Mouse (Mus musculus): ENCODE data around the gene Txndc9. TPM values are rescaled to one million over a fixed set of nuclear protein-coding genes. Genes with fewer than 3 reads are reported as not detected.
A peak's percentile ranks its signal among the peaks of the same experiment; 100 is the strongest.
"Not testable (repeated sequence)": the region's sequence is repeated elsewhere in the genome, so short reads cannot be mapped to it uniquely, and the experiment has no call there.

Txndc9 gene
- polyA plus RNA-seq, 1 experiment from 2014 or later, result 128 TPM

- Histone ChIP-seq H3K4me2 (no peak overlapping the region), H3K4me1 (replicated peaks) (peaks cover 18% of the 10 kb centered on the region), H3K27me3 (no peaks in the 10 kb centered on the region), H3K27ac (replicated peaks) (no peak overlapping the region), H3K9me3 (no peaks in the 10 kb centered on the region), H3K36me3 (no peaks in the 10 kb centered on the region), H3K4me3 (no peak overlapping the region), H3K9ac (no peak overlapping the region)
- 97% methylated on average over 8 of the region's 8 CpGs for WGBS
- ATAC-seq (ENCODE audit: low FRiP score, low read depth), result no peak
Observed at GRCm38 (mm10) chr1:38000844-38001243, 3.2 kb upstream of the Txndc9 start.

DNA sequence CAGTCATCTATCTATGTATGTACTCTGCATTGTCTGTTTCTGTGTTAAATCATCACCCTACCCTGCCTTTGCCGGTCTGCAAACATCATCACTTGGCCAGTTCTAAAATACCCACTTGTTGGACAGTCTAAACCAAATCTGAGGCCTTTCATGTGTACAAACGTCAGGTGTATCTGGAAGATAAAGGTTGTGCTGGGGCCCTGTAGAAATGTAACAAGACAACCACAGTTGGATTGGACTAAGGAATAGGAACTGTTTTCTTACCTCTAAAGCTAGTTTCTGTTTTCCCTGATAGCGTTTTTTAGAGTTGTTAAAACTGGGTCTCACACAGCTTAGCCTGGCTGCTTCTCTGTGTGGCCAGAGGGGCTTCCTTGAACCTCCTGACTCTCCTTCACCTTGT lies 1.9 kb upstream of the Txndc9 start:
- H3K27ac ChIP-seq (replicated peaks), result no peak overlapping the region
- H3K36me3 ChIP-seq, result peaks cover 9% of the 10 kb centered on the region
- WGBS, result 85% methylated on average over 3 of the region's 3 CpGs
- no peaks in the 10 kb centered on the region for H3K27me3 ChIP-seq
- ATAC-seq (ENCODE audit: low FRiP score, low read depth), result no peak
- no peaks in the 10 kb centered on the region for H3K9me3 ChIP-seq
- H3K4me1 ChIP-seq (replicated peaks), result peaks cover 20% of the 10 kb centered on the region
- peak overlapping the region; percentile 94 for H3K4me2 ChIP-seq
- peak overlapping the region; percentile 98; the same call in 1 of the 2 replicates for H3K4me3 ChIP-seq
- no peak overlapping the region for H3K9ac ChIP-seq

DNA sequence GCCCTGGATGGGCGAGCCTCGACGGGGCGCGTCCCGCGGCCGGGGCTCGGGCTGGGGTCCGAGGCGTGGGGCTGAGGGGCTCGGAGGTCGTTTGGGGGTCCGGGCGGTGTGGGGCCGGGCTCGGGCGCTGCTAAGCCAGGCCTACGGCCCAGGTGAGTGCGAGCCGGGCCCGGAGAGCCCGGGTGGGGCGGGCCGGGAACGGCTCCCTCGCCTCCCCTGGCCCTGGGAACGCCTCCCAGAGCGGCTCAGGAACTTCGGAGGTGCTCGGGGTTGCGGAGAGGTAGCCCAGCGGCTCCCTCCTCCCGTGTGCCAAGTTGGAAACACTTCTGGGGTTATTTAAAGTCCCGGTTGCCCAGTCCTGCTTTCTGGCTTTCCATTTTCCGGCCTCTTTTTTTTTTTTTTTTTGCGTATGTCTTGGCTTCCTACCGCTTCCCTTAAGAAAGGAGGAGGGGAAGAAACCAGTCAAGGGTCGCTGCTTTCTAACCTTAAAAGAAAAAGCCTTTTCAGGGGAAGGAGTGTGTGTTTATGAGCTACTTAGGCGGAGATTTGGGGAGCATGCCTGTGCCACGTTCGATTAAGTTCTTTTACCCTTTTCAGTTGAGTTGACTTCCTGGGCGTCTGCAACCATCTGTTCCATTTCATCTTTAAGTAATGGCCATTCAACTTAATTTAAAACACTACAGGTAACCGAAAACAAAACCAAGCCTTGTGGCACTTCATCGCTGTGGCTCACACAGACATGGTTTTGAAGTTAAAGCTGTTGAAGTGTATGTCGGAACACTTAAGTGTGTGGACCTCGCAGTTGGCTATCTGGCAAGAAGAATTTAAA lies 892 bp upstream of the Txndc9 start:
- ATAC-seq (ENCODE audit: low FRiP score, low read depth), result peak; percentile 19

DNA sequence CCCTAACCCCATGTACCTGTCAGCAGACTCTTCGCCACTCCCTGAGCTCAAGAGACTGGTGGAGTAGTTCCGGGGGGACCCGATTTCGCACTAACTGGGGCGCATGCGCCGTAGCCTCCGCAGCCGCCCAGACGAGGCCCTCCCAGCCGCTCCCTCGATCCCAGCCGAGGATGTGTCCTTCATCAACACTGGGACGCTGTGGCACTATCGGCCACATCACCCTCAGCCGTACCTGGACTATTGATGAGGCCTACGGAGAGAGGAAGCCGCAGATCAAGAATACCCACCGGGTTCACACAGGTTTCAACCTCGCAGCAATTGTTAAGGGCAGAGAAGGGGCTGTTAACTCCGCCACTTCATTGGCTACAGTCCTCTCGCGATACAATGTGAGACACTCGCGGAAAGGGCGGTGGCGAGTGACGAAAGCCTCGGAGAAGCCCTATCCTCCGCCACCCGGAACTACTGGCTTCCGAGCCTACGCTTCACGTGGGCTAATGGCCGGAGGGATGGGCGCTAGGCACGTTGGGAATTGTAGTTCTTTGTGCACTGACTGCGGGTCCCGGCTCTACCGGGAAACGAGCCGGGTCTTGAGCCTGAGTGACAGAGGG lies 712 bp downstream of the Txndc9 start:
- H3K27ac ChIP-seq (replicated peaks), result peak overlapping the region; percentile 95
- H3K27me3 ChIP-seq, result no peaks in the 10 kb centered on the region
- under 1% methylated on average over 42 of the region's 42 CpGs for WGBS
- peak overlapping the region; percentile 94 for H3K4me2 ChIP-seq
- H3K9me3 ChIP-seq, result no peaks in the 10 kb centered on the region
- peak overlapping the region; percentile 75 for H3K9ac ChIP-seq
- peaks cover 20% of the 10 kb centered on the region for H3K4me1 ChIP-seq (replicated peaks)
- peak overlapping the region; percentile 98 for H3K4me3 ChIP-seq
- H3K36me3 ChIP-seq, result peaks cover 33% of the 10 kb centered on the region
- peak; percentile 96 for ATAC-seq (ENCODE audit: low FRiP score, low read depth)

More for the DNA sequence above, 892 bp upstream of the Txndc9 start:
- H3K36me3 ChIP-seq, result peaks cover 19% of the 10 kb centered on the region
- H3K27ac ChIP-seq (replicated peaks), result peak overlapping the region; percentile 95
- H3K4me2 ChIP-seq, result peak overlapping the region; percentile 94
- H3K9ac ChIP-seq, result peak overlapping the region; percentile 75
- H3K27me3 ChIP-seq, result no peaks in the 10 kb centered on the region
- 5% methylated on average over 46 of the region's 47 CpGs for WGBS
- peaks cover 20% of the 10 kb centered on the region for H3K4me1 ChIP-seq (replicated peaks)
- H3K4me3 ChIP-seq, result peak overlapping the region; percentile 98
- no peaks in the 10 kb centered on the region for H3K9me3 ChIP-seq

GRCm38 (mm10) chr1:37996226-37996625 lies 1.5 kb downstream of the Txndc9 start:
- H3K4me3 ChIP-seq, result peak overlapping the region; percentile 98
- H3K9me3 ChIP-seq, result no peaks in the 10 kb centered on the region
- H3K27ac ChIP-seq (replicated peaks), result 0 out of 2 replicates have a peak overlapping the region, but pooled peaks have one; percentile 95
- H3K4me2 ChIP-seq, result peak overlapping the region; percentile 94
- H3K27me3 ChIP-seq, result no peaks in the 10 kb centered on the region
- 49% methylated on average over 3 of the region's 3 CpGs for WGBS
- H3K9ac ChIP-seq, result peak overlapping the region; percentile 75
- peaks cover 20% of the 10 kb centered on the region for H3K4me1 ChIP-seq (replicated peaks)
- peaks cover 40% of the 10 kb centered on the region for H3K36me3 ChIP-seq
- ATAC-seq (ENCODE audit: low FRiP score, low read depth), result no peak

DNA sequence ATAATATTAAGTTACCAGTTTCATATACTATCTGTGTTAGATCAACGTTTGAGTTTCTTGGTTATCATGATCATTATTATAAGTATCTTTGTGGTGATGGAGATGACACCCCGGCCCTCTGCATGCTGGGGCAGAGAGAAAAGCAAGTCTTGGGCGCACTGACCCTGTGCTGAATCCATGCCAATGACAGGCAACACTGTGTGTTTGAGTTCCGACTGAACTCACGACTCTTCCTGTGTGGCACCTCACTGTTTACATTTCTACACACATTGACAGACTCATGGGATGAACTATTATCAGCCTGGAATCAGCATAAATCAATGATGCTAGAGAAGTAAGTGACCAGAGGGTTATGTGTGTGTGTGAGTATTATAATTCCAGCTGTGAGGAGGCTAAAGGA lies 9.8 kb downstream of the Txndc9 start:
- Histone ChIP-seq H3K9ac (no peak overlapping the region), H3K27ac (replicated peaks) (no peak overlapping the region), H3K4me3 (no peak overlapping the region), H3K9me3 (no peaks in the 10 kb centered on the region), H3K27me3 (no peaks in the 10 kb centered on the region), H3K4me2 (no peak overlapping the region), H3K36me3 (peaks cover 63% of the 10 kb centered on the region), H3K4me1 (replicated peaks) (no peaks in the 10 kb centered on the region)
- 96% methylated on average over 5 of the region's 5 CpGs for WGBS
- ATAC-seq (ENCODE audit: low FRiP score, low read depth), result no peak

DNA sequence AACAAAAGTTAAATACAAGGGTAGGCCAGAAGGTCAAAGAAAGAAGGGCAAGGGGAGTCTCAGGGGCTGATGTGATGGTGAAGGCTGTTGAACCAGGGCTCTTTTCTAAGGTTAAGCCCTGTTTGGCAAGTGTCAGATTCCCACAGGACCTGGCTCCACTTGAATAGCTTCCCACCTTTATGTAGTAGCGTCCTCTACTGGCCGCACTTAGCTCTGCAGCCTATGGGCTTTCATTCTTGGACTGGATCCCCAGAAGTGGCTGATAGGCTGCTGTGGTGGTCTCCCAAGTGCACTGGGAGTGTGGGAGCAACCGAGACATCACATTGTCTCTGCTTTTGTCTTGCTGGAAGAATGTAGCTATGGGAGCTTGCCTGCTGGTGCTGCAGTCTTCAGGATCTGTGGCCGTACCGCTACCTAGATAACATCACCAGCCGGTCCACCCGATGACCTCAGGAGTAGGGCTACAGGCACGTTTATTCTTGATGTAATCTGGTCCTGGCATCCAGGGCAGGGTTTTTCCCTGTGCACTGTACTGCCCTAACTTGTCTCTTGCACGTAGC lies 11.8 kb downstream of the Txndc9 start:
- WGBS, result 81% methylated on average over 9 of the region's 9 CpGs
- ATAC-seq (ENCODE audit: low FRiP score, low read depth), result no peak

DNA sequence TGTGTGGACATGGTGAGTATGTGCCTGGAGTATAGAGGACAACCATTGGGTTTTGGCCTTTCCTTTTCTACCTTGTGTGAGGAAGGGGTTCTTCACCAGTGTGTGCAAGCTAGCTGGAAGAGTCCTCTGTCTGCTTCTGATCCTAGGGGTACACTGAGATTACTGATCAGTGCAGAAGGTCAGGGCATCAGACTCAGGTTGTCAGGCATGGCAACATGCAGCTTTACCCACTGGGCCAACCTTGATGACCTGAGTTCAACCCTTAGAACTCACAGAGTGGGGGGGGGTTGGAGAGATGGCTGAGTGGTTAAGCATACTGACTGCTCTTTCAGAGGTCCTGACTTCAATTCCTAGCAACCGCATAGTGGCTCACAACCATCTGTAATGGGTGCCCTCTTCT lies 13.4 kb downstream of the Txndc9 start:
- Histone ChIP-seq H3K4me2 (no peak overlapping the region), H3K9me3 (no peaks in the 10 kb centered on the region), H3K36me3 (peaks cover 30% of the 10 kb centered on the region), H3K27me3 (no peaks in the 10 kb centered on the region), H3K4me1 (replicated peaks) (no peaks in the 10 kb centered on the region), H3K27ac (replicated peaks) (no peak overlapping the region), H3K9ac (no peak overlapping the region), H3K4me3 (no peak overlapping the region)
- 86% methylated on average over 1 of the region's 1 CpGs for WGBS
- ATAC-seq (ENCODE audit: low FRiP score, low read depth), result no peak

More for the DNA sequence above, 11.8 kb downstream of the Txndc9 start:
- no peaks in the 10 kb centered on the region for H3K9me3 ChIP-seq
- no peak overlapping the region for H3K27ac ChIP-seq (replicated peaks)
- peaks cover 44% of the 10 kb centered on the region for H3K36me3 ChIP-seq
- H3K4me1 ChIP-seq (replicated peaks), result no peaks in the 10 kb centered on the region
- no peak overlapping the region for H3K4me2 ChIP-seq
- no peaks in the 10 kb centered on the region for H3K27me3 ChIP-seq
- no peak overlapping the region for H3K4me3 ChIP-seq
- H3K9ac ChIP-seq, result no peak overlapping the region

GRCm38 (mm10) chr1:37977303-37977702 lies 20.4 kb downstream of the Txndc9 start:
- H3K4me3 ChIP-seq, result no peak overlapping the region
- H3K9me3 ChIP-seq, result no peaks in the 10 kb centered on the region
- H3K36me3 ChIP-seq, result no peaks in the 10 kb centered on the region
- no peak overlapping the region for H3K9ac ChIP-seq
- WGBS, result 93% methylated on average over 7 of the region's 7 CpGs
- no peaks in the 10 kb centered on the region for H3K27me3 ChIP-seq
- H3K4me2 ChIP-seq, result no peak overlapping the region
- no peak overlapping the region for H3K27ac ChIP-seq (replicated peaks)
- no peak for ATAC-seq (ENCODE audit: low FRiP score, low read depth)
- no peaks in the 10 kb centered on the region for H3K4me1 ChIP-seq (replicated peaks)

- H3K9ac ChIP-seq; H3K27ac ChIP-seq (replicated peaks); H3K4me3 ChIP-seq; H3K4me1 ChIP-seq (replicated peaks); H3K9me3 ChIP-seq; H3K36me3 ChIP-seq; H3K4me2 ChIP-seq; ATAC-seq (ENCODE audit: low FRiP score, low read depth); H3K27me3 ChIP-seq: not testable (repeated sequence)
- 80% methylated on average over 9 of the region's 9 CpGs for WGBS
Observed at GRCm38 (mm10) chr1:37976666-37977065, 21.0 kb downstream of the Txndc9 start.

GRCm38 (mm10) chr1:37971520-37971919 lies 26.2 kb downstream of the Txndc9 start:
- H3K4me3 ChIP-seq, result no peak overlapping the region
- no peak overlapping the region for H3K4me2 ChIP-seq
- no peaks in the 10 kb centered on the region for H3K27me3 ChIP-seq
- no peak overlapping the region for H3K27ac ChIP-seq (replicated peaks)
- ATAC-seq (ENCODE audit: low FRiP score, low read depth), result no peak
- no peaks in the 10 kb centered on the region for H3K36me3 ChIP-seq
- WGBS, result 66% methylated on average over 4 of the region's 4 CpGs
- H3K4me1 ChIP-seq (replicated peaks), result no peaks in the 10 kb centered on the region
- H3K9me3 ChIP-seq, result no peaks in the 10 kb centered on the region
- no peak overlapping the region for H3K9ac ChIP-seq

DNA sequence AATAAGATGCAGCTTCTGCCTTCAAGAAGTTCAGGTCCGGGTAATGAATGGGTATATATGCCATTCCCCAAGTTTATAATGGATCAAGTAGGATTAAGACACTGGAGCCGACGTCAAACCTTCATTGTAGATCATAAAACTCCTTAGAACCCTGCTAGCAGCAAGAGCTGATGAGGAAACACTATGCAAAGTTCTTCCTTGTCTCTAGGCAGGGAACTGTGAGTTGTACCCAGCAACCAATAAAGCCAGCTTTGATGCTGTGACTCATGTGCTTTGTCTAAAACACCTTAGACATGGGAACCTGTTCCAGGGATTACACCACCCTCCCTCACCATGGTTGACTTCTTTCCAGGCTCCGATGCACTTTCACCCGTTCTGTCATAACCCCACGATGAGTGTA lies 28.9 kb downstream of the Txndc9 start:
- H3K27ac ChIP-seq (replicated peaks), result no peak overlapping the region
- no peaks in the 10 kb centered on the region for H3K4me1 ChIP-seq (replicated peaks)
- H3K4me3 ChIP-seq, result no peak overlapping the region
- H3K9me3 ChIP-seq, result no peaks in the 10 kb centered on the region
- no peak overlapping the region for H3K9ac ChIP-seq
- no peaks in the 10 kb centered on the region for H3K27me3 ChIP-seq
- ATAC-seq (ENCODE audit: low FRiP score, low read depth), result no peak
- no peak overlapping the region for H3K4me2 ChIP-seq
- no peaks in the 10 kb centered on the region for H3K36me3 ChIP-seq
- WGBS, result 89% methylated on average over 6 of the region's 6 CpGs

Measured in hindbrain, embryonic 15.5 days (tissue).